Mouse (Mus musculus) ES-Bruce4 (cell line): ENCODE measurements at regions not wholly inside any gene's neighbourhood (a gene's known extent, or its start where the extent isn't known, plus 50 kb on each side); places are given as distances from the start of the nearest gene placed in this dataset.

Source experiments
- H3K27ac ChIP-seq: 2 replicates; pipeline ENCODE4 v1.5.1; 2012; ENCODE audit warnings: low read length, inconsistent platforms; ENCODE audit not compliant: insufficient read depth
- H3K27me3 ChIP-seq: 2 replicates; pipeline ENCODE4 v1.6.1; 2012; ENCODE audit warnings: mild to moderate bottlenecking, low read length, inconsistent platforms; ENCODE audit not compliant: control insufficient read depth, poor library complexity, insufficient read depth, severe bottlenecking
- H3K36me3 ChIP-seq: 2 replicates; pipeline ENCODE4 v1.6.1; 2012; ENCODE audit warnings: inconsistent platforms, mild to moderate bottlenecking, low read length, moderate library complexity; ENCODE audit not compliant: control insufficient read depth, poor library complexity, insufficient read depth, severe bottlenecking
- H3K4me1 ChIP-seq: one replicate; pipeline ENCODE4 v1.8.1; 2011; ENCODE audit warnings: low read length; ENCODE audit not compliant: control insufficient read depth, insufficient read depth
- H3K4me3 ChIP-seq: 2 replicates; pipeline ENCODE4 v1.5.1; 2011; ENCODE audit warnings: low read depth, mild to moderate bottlenecking, low read length
- H3K9ac ChIP-seq: 2 replicates; pipeline ENCODE4 v1.6.1; 2012; ENCODE audit warnings: low read depth, mild to moderate bottlenecking, inconsistent platforms; ENCODE audit not compliant: poor library complexity, severe bottlenecking
- H3K9me3 ChIP-seq: replicated peaks from 2 replicates; pipeline ENCODE4 v1.6.1; 2012; ENCODE audit warnings: mild to moderate bottlenecking, low read length, inconsistent platforms; ENCODE audit not compliant: control insufficient read depth, poor library complexity, insufficient read depth, severe bottlenecking
- CTCF ChIP-seq: IDR thresholded peaks from one replicate; pipeline ENCODE4 v1.8.1; 2011; ENCODE audit warnings: low read depth, low read length
- EP300 ChIP-seq: IDR thresholded peaks from 2 replicates; pipeline ENCODE4 v1.6.1; 2011; ENCODE audit warnings: low read depth, low read length; ENCODE audit not compliant: insufficient read depth
- POLR2A ChIP-seq: IDR thresholded peaks from one replicate; pipeline ENCODE4 v1.8.1; 2011; ENCODE audit warnings: low read length; ENCODE audit not compliant: insufficient read depth

- Histone ChIP-seq H3K9me3 (no peaks in the 10 kb centered on the region), H3K9ac (no peak overlapping the region), H3K27me3 (no peaks in the 10 kb centered on the region), H3K4me1 (no peaks in the 10 kb centered on the region), H3K4me3 (no peak overlapping the region), H3K36me3 (no peaks in the 10 kb centered on the region), H3K27ac (no peak overlapping the region)
- TF ChIP-seq CTCF: no peak
- no peak for TF ChIP-seq POLR2A
- TF ChIP-seq EP300: no peak
These were observed 101.8 kb downstream of the Ddx1 start for GRCm38 (mm10) chr12:13147251-13147650.

DNA sequence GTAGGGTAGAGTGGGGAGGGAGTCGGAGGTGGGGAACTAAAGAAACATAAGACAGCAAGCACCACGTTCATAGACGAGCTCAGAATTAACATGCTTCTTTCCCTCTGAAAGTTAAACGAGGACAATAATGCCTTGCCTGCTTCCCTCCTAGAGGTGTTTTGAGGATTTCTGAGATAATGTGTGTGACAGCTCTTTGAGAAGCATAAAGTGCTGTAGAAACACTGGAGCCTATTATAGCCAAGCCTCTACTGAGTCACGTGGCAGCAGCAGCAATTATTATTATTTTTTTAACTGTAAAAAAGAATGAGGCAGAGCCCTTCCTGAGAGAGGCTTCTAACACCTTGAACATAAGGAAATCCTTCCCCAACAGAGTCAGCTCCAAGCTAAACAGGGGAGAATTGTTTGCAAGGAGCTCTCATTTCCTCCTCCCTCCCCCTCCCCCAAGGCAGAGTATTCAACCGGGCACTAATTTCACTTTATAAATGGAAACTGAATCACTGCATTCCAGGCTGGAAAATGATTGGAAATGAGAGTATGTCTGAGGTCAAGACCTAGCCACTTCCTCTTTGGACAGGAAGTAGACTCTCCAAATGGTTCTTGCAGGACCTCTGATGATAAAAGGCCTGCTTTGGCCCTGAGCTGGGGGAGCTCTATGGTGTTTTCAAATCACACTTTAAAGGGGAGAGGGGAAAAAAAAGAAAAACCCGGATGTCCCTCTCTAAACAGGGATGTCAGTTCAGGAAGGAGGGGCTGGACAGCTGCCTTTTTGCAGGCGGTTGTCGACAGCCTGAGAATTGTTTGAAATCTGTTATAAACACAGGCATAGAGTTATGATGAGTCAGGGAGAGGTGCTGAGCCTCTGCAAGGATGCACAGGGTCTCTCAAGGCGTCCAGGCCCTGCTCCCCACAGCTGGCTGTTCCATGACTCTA, 103.6 kb downstream of the Ddx1 start:
- H3K27ac ChIP-seq: no peak overlapping the region
- no peaks in the 10 kb centered on the region for H3K9me3 ChIP-seq
- TF ChIP-seq CTCF (no peak), EP300 (no peak), POLR2A (no peak)
- H3K9ac ChIP-seq: no peak overlapping the region
- H3K36me3 ChIP-seq: no peaks in the 10 kb centered on the region
- no peaks in the 10 kb centered on the region for H3K4me1 ChIP-seq
- H3K27me3 ChIP-seq: no peaks in the 10 kb centered on the region
- H3K4me3 ChIP-seq: no peak overlapping the region

DNA sequence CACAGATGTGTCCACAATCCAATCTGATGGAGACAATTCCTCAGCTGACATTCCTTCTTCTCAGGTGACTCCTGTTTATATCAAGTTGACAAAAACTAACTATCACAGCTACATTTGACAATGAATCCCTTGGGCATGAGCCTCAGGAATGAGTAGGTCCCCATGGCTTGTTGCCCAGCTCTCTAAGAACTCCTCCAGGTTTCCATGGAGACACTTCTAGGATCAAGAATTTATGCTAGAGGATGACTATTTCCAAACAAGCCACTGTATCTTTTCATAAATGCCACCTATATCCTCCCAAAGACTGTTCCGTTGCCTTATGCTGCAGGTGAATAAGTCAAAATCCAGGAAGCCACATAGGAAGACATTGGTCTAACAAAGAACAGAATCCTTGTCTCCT, 104.3 kb downstream of the Ddx1 start:
- H3K27ac ChIP-seq: no peak overlapping the region
- H3K9me3 ChIP-seq: no peaks in the 10 kb centered on the region
- no peak overlapping the region for H3K4me3 ChIP-seq
- no peak overlapping the region for H3K9ac ChIP-seq
- TF ChIP-seq POLR2A: no peak
- TF ChIP-seq EP300: no peak
- no peaks in the 10 kb centered on the region for H3K4me1 ChIP-seq
- H3K36me3 ChIP-seq: no peaks in the 10 kb centered on the region
- no peaks in the 10 kb centered on the region for H3K27me3 ChIP-seq

GRCm38 (mm10) chr12:13140636-13141035, 108.4 kb downstream of the Ddx1 start:
- Histone ChIP-seq H3K36me3 (no peaks in the 10 kb centered on the region), H3K4me1 (no peaks in the 10 kb centered on the region), H3K4me3 (no peak overlapping the region), H3K27ac (no peak overlapping the region), H3K9me3 (no peaks in the 10 kb centered on the region), H3K9ac (no peak overlapping the region), H3K27me3 (no peaks in the 10 kb centered on the region)
- TF ChIP-seq CTCF (no peak), EP300 (no peak), POLR2A (no peak)

DNA sequence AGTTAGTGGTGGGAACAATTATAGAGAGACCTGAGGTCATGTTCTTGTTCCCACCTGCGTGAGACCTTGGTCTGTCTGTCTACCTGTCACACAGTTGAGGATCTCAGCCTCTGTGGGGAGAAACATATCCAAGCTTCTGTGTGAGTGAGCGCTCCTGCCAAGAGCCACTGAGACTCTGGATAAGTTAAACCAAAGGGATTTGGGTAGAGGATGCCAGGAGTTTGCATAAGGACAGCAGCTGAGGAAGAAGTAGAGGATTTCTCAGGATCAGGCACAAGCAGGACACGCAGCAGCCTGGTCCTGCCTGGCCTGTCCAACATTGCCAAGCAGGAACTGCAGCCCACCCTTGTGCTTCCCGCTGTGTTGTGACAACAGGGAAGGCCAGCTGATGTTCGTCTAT, 109.8 kb downstream of the Ddx1 start:
- no peak overlapping the region for H3K9ac ChIP-seq
- no peaks in the 10 kb centered on the region for H3K4me1 ChIP-seq
- no peaks in the 10 kb centered on the region for H3K9me3 ChIP-seq
- H3K36me3 ChIP-seq: no peaks in the 10 kb centered on the region
- TF ChIP-seq POLR2A (no peak), CTCF (no peak), EP300 (no peak)
- H3K27me3 ChIP-seq: no peaks in the 10 kb centered on the region
- no peak overlapping the region for H3K4me3 ChIP-seq
- H3K27ac ChIP-seq: no peak overlapping the region

- H3K36me3 ChIP-seq: no peaks in the 10 kb centered on the region
- H3K4me1 ChIP-seq: no peaks in the 10 kb centered on the region
- TF ChIP-seq POLR2A (no peak), EP300 (no peak), CTCF (no peak)
- no peaks in the 10 kb centered on the region for H3K27me3 ChIP-seq
- H3K9ac ChIP-seq: no peak overlapping the region
- H3K4me3 ChIP-seq: no peak overlapping the region
- H3K27ac ChIP-seq: no peak overlapping the region
- H3K9me3 ChIP-seq: no peaks in the 10 kb centered on the region
These were observed 114.8 kb downstream of the Ddx1 start for GRCm38 (mm10) chr12:13134168-13134567.
